Mouse (Mus musculus): ENCODE measurements around the gene Veph1.

DNA sequence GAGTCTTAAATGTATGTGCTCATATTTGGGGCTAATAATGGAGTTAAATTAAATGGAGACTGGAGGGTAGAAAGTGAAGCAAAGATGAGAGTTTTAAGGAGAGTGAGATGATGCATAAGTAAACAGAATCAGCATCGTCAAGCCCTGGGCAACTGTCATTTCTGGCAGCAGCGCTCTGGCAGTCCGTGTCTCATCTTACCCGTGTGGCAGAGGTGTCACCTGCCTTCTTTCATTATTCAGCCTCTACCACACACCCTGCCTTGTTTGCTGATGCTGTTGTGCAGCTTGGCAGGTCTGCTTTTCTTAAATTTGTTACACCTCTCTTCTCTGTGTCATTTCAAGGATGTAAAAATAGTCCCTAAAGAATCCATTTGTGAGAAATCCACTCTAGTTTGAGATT is 33.4 kb downstream of the Veph1 start:
- TF ChIP-seq POLR2A (IDR thresholded peaks at IDR 0.05; ENCODE audit: low read depth, low read length): no peak
- no peak for TF ChIP-seq CTCF (IDR thresholded peaks at IDR 0.05; ENCODE audit: extremely low read depth, insufficient read depth, insufficient read length, insufficient replicate concordance)

Measured in spleen, adult 2 months (tissue).